Mouse (Mus musculus) olfactory bulb, adult 2 months (tissue): ENCODE measurements at regions not wholly inside any gene's neighbourhood (a gene's known extent, or its start where the extent isn't known, plus 50 kb on each side); places are given as distances from the start of the nearest gene placed in this dataset.

Experiments
- CTCF ChIP-seq: fragments of 200-500 bp; IDR thresholded peaks from 2 replicates; pipeline ENCODE4 v1.5.1; 2012; ENCODE audit warnings: low read depth, mild to moderate bottlenecking, low read length, moderate library complexity; ENCODE audit not compliant: insufficient read depth
- POLR2A ChIP-seq: fragments of 200-500 bp; IDR thresholded peaks from 2 replicates; pipeline ENCODE4 v1.6.1; 2012; ENCODE audit warnings: mild to moderate bottlenecking, low read depth, low read length, moderate library complexity; ENCODE audit not compliant: insufficient read depth

DNA sequence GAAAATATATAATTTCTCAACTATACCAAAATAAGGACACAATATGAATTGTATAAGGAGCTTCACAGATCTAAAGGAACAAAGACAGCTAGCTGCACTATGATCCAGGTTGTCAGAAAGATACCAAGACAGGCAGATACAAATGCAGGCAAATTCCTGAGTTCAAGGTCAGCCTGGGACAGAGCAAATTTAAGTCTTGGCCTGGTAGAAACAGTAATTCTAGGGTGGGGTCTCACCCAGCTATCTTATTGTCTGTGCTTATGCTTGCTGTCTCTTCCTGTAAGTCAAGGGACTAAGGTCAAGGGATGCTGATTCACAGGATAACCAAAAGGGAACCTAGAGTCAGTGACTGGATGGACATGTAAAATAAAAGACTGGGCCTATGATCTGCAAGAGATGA lies 250.4 kb downstream of the Nucb2 start:
- TF ChIP-seq CTCF (no peak), POLR2A (no peak)
